Mouse (Mus musculus) WW6 (cell line): Measurements from ENCODE around the gene Snx20.

Experiments used
- DNase-seq: peaks from one replicate; pipeline ENCODE4 v3.0.0-alpha.2; 2013; ENCODE audit warnings: low read depth, low spot score

Snx20 gene

GRCm38 (mm10) chr8:88604065-88605038 is 31.6 kb downstream of the Snx20 start:
- peak; percentile 76 for DNase-seq

DNA sequence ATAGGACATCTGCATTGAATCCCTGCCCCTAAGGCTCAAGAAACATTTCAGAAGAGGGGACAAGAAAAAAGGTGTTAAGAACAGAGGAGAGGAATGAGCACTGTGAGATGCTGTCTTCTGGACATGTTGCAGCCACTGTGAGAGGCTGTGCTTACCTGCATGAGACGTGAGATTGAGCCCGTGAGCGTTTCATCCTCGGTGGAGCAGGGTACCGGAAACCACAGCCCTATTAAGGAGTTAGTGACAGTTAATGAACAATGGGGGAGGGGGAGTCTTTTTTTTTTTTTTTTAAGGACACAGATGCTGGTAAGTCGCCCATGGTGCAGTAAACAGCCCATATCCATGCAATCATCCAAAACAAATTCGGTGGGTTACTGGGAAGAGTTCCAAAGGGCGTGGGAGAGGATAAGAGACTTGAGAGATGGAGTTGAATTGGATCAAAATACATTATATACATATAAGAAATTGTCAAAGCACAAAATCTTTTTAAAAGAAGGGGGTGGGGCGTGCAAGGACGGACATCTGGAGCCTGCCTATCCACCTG is 32.4 kb downstream of the Snx20 start:
- no peak for DNase-seq

GRCm38 (mm10) chr8:88599491-88599890 is 36.4 kb downstream of the Snx20 start:
- DNase-seq: no peak

- no peak for DNase-seq
Observed at GRCm38 (mm10) chr8:88598578-88598977, 37.4 kb downstream of the Snx20 start.

DNA sequence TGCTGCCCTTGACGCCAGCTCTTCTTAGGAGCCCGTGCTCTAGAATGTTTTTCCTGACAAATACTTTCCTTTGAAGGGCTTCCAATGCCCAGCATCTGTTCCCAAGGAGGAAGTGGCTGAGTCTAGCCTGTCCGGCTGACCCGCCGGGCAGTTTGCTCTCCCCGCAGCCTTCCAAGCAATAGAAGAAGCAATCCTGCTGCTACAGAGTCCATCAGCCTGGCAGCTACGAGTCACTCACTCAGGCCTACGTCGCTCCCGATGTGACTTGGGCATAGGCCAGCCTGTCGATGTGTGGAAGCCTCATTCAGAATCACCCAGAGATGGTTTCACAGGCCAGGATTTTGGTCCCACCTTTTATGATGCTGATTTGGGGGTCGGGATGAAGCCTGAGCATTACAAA is 39.9 kb downstream of the Snx20 start:
- no peak for DNase-seq

- DNase-seq: no peak
Observed at GRCm38 (mm10) chr8:88593947-88594346, 42.0 kb downstream of the Snx20 start.

GRCm38 (mm10) chr8:88590226-88590625 is 45.7 kb downstream of the Snx20 start:
- no peak for DNase-seq

- DNase-seq: no peak
Observed at GRCm38 (mm10) chr8:88588205-88588889, 47.6 kb downstream of the Snx20 start.

DNA sequence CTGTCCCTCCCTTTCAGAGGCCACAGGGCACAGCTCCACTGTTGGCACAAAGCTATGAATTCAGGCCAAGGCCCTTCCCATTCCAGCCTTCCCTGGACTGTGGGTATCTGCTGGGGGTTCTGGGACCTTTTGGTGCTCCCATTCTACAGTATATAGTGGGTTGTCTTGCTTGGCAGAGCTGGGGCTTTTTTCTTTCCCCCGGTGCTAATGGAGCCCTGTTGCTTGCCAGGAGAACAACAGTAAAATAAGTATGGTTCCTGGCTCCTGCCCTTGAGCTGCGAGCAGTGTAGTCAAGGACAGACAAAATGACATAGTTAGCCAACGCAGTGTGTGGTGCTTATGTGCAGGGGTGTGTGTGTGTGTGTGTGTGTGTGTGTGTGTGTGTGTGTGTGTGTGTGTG is 52.1 kb downstream of the Snx20 start:
- no peak for DNase-seq

DNA sequence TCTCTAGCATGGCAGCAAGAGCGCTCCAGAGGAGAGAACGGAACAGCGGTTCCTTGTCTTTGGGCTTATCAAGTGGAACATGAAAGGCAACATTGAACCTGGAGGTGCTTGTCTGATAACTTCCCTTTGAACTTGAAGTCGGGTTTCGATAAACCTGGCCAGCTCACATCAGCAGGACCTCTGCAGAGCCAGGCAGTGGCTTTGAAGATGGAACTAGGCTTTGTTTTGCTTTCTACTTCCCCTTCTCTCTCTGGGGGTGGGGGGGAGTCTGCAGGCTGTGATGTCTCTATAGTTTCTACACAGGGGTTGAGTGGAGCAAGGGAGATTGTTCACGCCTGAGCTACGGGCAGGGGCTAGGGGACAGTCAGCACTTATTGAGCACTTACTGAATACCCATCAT is 55.1 kb downstream of the Snx20 start:
- DNase-seq: no peak

DNA sequence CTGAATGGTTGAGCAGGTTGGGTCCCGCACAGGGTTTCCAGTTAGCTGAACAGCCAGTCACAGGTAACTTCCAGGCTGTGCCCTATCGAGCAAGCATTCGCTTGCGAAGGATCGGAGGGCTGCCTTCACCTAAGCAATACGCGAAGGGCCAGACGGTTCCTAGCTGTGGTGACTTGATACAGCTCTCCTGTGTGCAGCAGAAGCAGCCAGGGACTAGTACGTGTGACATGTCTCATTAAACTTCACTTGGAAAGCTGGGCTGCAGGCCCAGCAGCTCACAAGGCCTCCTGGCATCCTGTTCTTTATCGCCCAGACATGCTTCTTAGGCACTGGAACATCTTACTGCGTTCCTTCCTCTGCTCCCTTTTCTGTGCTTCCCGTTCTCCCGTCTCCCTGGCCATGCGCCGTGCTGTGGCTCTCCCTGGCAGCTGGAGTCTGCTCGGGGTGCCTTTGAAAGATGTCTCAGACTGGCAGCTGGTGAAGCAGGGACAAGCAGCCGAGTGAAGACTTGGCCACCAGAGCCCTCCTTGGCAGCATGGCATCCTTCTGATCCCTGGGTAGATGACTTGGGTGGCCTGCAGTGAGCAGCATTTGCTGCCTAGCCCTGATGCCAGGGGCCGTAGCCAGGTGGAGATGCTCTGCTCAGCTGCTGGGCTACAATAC is 56.1 kb downstream of the Snx20 start:
- DNase-seq: no peak

- no peak for DNase-seq
Observed at GRCm38 (mm10) chr8:88579246-88579645, 56.7 kb downstream of the Snx20 start.

GRCm38 (mm10) chr8:88578413-88579175 is 57.3 kb downstream of the Snx20 start:
- DNase-seq: no peak

- no peak for DNase-seq
Observed at GRCm38 (mm10) chr8:88577666-88578065, 58.3 kb downstream of the Snx20 start.
